Mouse (Mus musculus): ENCODE measurements around the gene Mink1.
"Not testable (repeated sequence)": the region's sequence is repeated elsewhere in the genome, so short reads cannot be mapped to it uniquely, and the experiment has no call there.

Mink1 gene

DNA sequence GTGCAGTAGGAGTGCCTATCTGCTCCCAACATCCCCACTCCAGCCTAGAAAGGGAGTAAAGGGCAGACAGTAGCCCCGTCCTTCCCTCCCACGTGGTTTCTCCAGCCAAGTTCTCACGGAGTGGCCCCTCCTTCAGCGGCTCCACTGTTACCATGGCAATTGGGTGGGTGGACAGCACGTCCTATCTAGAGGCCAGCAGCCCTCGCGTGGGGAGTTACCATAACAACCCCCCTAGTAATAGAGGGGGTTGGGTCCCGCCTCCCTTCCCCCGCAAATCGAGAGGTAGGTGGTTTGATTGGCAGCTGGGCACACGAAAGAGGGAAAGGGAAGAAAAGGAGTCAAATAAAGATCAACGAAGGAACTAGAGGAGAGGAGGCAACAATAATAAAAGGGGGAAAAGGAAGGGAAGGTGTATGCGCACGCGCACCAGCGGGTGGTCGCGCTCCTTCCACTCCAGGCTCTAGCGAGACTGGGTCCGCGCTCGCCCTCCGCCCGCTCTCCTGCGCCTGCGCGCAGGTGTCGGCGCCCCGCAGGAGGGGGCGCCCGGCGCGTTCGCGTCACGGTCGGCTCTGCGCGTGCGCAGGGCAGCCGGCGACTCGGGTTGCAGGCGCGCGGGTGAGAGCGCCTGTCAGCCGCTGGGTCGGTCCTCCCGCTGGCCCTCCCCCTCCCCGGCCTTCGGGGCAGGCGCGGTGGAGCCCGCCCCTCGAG, at the start of gene Mink1:
Gene Mink1 (plus strand): TSS at position 595 of the 708 bp plus-strand sequence.
- DNase-seq (ENCODE audit: low spot score): peak; percentile 89

- DNase-seq (ENCODE audit: low spot score): no peak
Measured at GRCm38 (mm10) chr11:70513520-70513919, 49.2 kb upstream of the Mink1 start.

GRCm38 (mm10) chr11:70514288-70514687, 48.4 kb upstream of the Mink1 start, which contains the start of gene Vmo1:
Vmo1 (minus strand) TSS chr11:70514616.
- DNase-seq (ENCODE audit: low spot score): no peak

DNA sequence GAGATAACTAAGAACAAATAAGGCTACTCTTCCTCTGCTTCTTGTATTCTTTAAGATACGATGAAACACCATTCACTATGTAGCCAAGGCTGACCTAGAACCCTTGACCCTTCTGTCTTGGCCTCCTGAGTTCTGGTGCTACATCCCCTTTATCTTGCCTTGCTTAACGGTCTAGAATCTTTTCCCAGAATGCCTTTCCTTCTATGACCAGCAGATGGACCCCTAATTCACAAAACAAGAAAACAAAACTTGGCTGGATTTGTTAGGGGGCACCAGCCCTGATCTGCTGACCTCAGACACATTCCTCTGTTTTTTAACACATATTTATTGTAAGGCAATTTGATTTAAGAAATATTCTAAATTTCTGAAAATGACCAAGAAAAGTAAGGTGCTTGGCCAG, 46.3 kb upstream of the Mink1 start:
- DNase-seq (ENCODE audit: low spot score): peak; percentile 72

GRCm38 (mm10) chr11:70518436-70518835, 44.2 kb upstream of the Mink1 start:
- no peak for DNase-seq (ENCODE audit: low spot score)

GRCm38 (mm10) chr11:70518923-70519322, 43.8 kb upstream of the Mink1 start, which contains the start of gene Gltpd2:
Gltpd2 (plus strand) TSS chr11:70519196.
- DNase-seq (ENCODE audit: low spot score): no peak

DNA sequence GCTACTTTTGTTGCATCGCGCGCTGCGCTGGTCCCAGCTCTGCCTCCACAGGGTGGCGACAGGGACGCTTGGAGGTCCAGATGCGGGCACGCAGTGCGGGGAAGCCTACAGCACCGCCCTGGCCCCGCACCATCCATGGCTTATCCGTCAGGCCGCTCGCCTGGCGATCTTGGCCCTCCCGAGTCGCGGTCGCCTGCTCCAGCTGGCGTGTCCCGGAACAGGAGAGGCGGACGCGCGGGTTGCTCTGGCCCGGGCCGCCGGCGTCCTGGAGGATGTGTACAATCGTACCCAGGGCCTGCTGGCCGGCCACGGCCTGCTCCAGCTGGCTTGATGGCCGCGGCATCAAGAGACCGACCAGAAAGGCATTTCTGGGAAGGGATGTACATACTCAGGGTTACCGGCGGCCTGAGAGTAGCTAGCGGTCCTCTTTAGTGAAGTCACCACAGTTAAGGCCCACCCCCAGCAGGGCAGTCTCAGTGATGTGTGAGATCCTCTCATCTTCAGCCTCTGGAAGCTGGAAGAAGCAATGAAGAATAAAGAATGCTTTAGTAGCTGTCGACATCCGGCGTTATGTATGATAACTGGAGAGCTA, 42.4 kb upstream of the Mink1 start:
- DNase-seq (ENCODE audit: low spot score): peak; percentile 67

GRCm38 (mm10) chr11:70523306-70523989, 39.2 kb upstream of the Mink1 start:
- DNase-seq (ENCODE audit: low spot score): peak; percentile 53

- DNase-seq (ENCODE audit: low spot score): no peak
Measured at GRCm38 (mm10) chr11:70524782-70525181, 37.9 kb upstream of the Mink1 start.

GRCm38 (mm10) chr11:70525184-70525678, 37.5 kb upstream of the Mink1 start, which contains the start of gene Psmb6:
Psmb6 (plus strand) TSS chr11:70525367.
- peak; percentile 98 for DNase-seq (ENCODE audit: low spot score)

GRCm38 (mm10) chr11:70525726-70526125, 37.0 kb upstream of the Mink1 start:
- DNase-seq (ENCODE audit: low spot score): peak; percentile 33

- DNase-seq (ENCODE audit: low spot score): no peak
Measured at GRCm38 (mm10) chr11:70526211-70526610, 36.5 kb upstream of the Mink1 start.

DNA sequence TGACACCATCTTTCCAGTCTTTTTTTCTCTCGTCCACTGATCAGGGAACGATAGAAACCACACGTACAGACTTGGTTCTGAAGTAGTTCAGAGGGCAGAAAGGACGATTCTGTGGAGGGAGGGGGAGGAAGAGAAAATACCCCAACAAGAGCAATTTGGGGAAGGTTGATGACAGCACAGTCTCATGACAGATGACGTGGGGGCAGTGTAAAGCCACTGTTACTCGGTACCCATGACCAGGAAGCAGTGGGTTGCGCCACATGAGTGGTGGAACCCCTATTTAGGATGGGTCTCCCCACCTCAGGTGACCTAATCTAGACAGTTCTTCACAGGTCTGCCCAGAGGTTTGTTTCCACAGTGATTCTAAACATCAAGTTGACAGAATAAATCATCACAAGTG, 34.1 kb upstream of the Mink1 start:
- no peak for DNase-seq (ENCODE audit: low spot score)

DNA sequence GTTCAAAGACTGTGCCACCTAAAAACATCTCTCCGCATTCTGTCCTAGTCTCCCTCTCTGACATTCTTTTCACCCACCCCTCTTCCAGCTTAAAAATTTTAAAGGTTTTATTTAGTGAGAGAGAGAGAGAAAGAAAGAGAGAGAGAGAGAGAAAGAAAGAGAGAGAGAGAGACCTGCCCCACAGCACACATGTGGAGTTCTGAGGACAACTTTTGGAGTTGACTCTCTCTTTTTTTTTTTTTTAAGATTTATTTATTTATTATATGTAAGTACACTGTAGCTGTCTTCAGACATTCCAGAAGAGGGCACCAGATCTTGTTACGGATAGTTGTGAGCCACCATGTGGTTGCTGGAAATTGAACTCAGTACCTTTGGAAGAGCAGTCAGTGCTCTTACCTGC, 31.6 kb upstream of the Mink1 start:
- not testable (repeated sequence) for DNase-seq (ENCODE audit: low spot score)

DNA sequence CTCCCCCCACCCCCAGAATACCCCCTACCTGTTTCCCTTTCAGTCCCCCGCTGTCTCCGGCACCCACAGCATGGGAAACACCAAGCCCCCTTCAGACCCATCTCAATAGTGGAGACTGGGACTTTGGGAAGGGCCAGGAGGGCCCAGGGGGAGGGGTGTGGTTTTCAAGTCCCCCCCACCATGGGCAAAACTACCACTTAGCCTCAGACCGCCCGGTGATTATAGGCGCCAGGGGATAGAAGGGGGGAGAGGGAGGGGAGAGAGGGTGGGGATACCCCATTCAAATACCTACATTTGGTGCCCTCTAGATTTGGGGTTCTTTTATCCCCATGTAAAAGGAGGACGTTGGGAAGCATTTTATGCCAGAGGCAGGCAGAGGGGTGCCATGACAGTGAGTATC, 29.8 kb upstream of the Mink1 start, which contains the start of gene Gm40193:
Gene Gm40193 (minus strand): TSS at position 101 of the 400 bp plus-strand sequence.
- no peak for DNase-seq (ENCODE audit: low spot score)

GRCm38 (mm10) chr11:70539423-70539822, 23.3 kb upstream of the Mink1 start:
- no peak for DNase-seq (ENCODE audit: low spot score)

- DNase-seq (ENCODE audit: low spot score): peak; percentile 84
Measured at GRCm38 (mm10) chr11:70539877-70540587, 22.6 kb upstream of the Mink1 start, which contains the start of gene Pld2. Pld2 (plus strand) TSS chr11:70540064.

- DNase-seq (ENCODE audit: low spot score): no peak
Measured at GRCm38 (mm10) chr11:70540928-70541327, 21.8 kb upstream of the Mink1 start.

DNA sequence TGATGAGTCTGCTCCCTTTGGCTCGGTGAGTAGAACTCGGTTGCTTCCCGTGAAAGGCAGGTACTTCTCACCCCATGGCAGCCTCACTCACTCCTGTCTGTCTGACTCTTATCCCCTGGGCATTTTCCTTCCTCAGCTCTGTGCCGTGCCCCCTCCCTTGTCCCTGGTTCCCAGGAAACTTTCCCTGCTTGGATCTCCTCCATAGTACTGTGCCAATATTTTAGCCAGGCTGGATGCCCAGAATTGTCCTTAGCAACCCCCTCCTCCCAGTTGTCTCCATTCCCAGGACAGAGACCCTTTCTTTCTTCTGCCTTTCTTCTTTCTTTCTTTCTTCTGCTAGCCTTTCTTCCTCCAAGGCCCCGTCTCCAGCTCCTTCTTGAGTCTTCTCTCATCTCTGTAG, 21.3 kb upstream of the Mink1 start:
- DNase-seq (ENCODE audit: low spot score): no peak

GRCm38 (mm10) chr11:70544496-70544895, 18.2 kb upstream of the Mink1 start:
- DNase-seq (ENCODE audit: low spot score): no peak

DNA sequence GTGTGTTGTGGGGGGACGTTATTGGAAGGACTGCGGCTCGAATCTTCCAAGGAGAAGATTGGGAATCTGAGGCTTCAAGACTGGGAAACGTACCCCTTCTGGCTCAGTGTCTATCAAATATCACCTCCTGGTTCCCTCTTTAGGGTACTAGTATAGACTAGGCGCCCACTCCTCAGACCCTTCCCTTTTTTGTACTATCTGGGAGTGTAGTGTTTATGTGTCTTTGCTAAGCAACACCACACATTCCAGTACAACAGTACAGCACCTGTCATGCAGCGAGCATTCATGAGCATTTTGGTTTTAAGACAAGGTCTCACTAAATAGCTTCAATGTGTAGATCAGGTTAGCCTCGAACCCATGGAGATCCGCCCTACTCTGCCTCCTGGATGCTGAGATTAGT, 11.2 kb upstream of the Mink1 start:
- no peak for DNase-seq (ENCODE audit: low spot score)

DNA sequence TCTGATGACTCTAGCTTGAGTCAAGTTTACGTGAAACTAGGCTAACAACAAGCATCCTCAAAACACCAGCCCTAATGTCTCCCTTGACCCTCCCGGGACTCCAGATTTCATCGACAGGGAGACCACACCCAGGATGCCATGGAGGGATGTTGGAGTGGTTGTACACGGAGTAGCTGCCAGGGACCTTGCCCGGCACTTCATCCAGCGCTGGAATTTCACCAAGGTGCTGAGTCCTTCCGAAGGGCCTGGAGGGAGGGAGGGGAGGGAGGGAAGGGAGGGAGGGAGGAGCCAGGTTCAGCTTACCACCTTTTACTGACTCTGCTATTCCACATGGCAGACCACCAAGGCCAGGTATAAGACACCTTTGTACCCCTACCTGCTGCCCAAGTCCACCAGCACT, 8.7 kb upstream of the Mink1 start:
- DNase-seq (ENCODE audit: low spot score): no peak

Measured in embryo, embryonic 10 days (tissue).